Mouse (Mus musculus) frontal cortex, postnatal 10 days (tissue): Measurements from ENCODE around the gene Pfas.
"Not testable (repeated sequence)": the region's sequence is repeated elsewhere in the genome, so short reads cannot be mapped to it uniquely, and the experiment has no call there.

Experiments
- DNase-seq, 2 experiments: peaks; one replicate each; pipeline ENCODE4 v3.0.0; 2022; ENCODE audit warnings: low spot score in 2 of 2, mixed read lengths in 1 of 2

The Pfas gene

GRCm38 (mm10) chr11:69015644-69016441 is 7.6 kb upstream of the Pfas start, which contains the start of gene Ctc1:
TSS of gene Ctc1 (plus strand) at chr11:69015911.
- peak; percentile 81 to 88 for DNase-seq

DNA sequence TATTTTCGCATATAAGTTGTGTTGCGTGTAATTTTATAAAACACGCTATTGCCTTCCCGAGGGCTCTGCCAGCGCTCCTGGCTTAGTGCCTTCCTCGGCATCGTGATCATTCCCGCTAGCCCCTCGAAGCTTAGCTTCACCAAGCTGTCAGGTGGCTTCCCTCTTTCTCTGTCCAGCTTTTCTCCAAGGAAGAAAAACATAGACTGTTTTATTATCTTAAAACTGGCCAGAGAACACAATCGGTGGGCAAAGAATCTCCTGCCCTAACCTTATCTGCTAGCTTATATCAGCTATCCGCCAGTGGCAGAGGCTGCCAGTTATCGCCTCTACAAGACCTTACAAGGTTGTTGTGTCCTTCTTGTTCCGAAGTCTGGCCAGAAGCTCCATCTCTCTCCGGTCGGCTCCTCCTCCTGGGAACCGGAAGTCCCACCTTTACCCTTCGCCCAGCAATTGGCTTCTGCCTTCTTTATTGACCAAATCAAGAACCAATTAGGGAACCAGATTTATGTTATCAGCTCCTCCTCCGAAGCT is 3.9 kb upstream of the Pfas start:
- peak; percentile 77 to 80 for DNase-seq

DNA sequence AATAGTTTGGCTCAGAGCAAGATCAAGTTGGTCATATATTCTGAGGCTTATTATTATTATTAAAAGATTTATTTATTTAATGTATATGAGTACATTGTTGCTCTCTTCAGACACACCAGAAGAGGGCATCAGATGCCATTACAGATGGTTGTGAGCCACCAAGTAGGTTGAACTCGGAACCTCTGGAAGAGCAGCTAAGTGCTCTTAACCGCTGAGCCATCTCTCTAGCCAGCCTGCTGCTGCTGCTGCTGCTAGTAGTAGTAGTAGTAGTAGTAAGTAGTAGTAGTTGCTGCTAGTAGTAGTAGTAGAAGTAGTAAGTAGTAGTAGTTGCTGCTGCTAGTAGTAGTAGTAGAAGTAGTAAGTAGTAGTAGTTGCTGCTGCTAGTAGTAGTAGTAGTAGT is 3.2 kb upstream of the Pfas start:
- DNase-seq: not testable (repeated sequence)

DNA sequence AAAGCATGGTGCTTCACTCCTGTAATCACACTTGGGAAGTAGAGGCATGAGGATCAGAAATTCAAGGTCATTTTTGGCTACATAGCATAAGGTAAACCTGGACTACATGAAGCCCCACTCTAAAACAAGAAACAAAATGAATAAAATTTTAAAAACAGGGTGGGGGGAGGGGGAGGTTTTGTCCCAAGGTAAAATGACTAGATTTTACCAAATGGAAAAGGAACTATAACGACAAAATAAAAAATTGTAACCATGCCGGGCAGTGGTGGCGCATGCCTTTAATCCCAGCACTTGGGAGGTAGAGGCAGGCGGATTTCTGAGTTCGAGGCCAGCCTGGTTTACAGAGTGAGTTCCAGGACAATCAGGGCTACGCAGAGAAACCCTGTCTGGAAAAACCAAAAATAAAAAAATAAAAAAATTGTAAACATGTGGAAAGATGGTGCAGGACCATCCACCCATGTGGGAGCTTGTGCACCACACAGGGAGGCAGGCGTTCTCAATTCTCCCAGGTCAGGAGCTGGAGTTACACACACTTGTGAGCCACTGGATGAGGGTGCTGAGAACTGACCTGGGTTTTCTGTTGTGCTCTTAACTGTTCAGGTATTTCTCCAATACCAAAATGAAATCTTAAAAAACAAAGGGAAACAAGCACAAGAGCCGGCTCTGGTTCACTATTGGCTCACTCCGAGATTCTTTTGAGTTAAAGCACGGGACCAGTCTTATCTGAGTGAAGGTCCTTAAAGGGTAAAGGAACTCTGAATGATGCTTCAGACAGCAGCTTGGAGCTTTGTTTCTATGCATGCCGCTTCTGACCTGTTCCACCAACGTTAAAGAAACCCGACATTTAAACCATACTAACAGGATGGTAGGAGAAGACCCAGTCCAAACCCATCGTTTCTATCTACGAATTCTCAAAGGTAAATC is 2.4 kb upstream of the Pfas start:
- no peak for DNase-seq

- no peak for DNase-seq
Observed at GRCm38 (mm10) chr11:69009508-69009907, 1.2 kb upstream of the Pfas start.

DNA sequence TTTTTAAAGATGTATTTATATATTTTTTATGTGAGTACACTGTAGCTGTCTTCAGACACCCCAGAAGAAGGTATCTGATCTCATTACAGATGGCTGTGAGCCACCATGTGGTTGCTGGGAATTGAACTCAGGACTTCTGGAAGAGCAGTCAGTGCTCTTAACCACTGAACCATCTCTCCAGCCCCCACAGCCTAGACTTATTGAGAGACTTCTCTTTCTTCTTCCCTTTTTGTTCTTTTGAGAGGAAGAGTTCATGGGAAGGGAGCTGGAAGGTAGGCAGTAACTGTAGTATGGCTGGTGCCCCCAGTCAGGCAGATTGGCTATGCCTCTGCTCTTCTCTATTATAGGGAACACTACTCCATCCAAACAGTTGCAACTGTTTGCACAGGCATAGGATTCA is 1.7 kb downstream of the Pfas start:
- DNase-seq: not testable (repeated sequence)

DNA sequence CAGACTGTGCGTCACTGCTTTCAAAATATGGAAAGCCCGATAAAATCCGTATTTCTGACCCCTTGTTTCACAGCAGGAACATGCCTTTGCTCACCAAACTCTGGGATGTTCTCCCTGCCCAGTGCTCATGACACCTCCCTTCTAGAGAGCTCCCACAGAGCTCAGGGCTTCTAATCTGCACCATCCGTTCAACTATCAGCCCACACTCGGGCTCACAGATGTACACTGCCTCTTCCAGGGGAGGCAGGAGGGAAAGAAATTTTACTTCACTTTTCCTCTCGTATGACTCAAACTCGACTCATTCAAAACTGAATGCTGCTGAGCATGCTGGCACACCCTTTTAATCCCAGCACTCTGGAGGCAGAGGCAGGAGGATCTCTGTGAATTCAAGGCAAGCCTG is 3.1 kb downstream of the Pfas start:
- no peak for DNase-seq

DNA sequence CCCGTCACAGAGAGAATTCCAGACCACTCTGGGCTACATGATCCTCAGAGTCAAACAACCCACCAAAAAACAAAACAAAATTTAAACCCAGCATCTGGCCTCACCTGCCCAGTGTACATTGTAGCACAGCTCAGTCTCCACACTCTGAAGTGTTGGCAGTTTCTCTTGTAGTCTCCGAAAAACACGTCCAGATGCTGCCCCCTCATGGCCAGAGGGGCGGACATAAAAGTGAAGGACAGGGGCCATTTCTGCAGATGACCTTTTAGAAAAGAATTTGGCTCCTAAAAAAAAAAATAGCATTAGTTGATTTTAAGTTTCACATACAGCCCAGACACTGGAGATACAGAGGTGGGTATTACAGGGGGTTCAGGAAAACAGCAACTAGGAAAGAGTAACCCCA is 4.7 kb downstream of the Pfas start:
- DNase-seq: no peak

GRCm38 (mm10) chr11:69002782-69003181 is 5.5 kb downstream of the Pfas start:
- not testable (repeated sequence) for DNase-seq

DNA sequence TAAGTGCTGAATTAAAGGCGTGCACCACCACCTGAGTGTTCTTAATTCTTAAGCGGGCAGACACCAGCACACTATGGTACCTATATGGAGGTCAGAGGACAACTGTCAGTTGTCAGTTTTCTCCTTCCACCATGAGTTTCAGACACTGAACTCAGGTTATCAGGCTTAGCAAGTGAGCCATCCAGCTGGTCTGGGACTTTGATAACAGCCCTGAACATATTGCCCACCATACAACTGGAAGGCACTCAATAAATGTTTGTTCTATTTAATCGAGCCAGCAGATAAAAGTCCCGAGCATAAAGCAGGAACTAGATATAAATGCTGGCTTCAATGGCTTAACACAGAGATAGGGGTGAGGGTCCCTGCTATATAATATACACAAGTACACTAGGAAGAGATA is 11.2 kb downstream of the Pfas start:
- DNase-seq: no peak

- DNase-seq: no peak
Observed at GRCm38 (mm10) chr11:68994377-68994776, 13.9 kb downstream of the Pfas start.

GRCm38 (mm10) chr11:68993122-68993521 is 15.1 kb downstream of the Pfas start:
- no peak for DNase-seq

DNA sequence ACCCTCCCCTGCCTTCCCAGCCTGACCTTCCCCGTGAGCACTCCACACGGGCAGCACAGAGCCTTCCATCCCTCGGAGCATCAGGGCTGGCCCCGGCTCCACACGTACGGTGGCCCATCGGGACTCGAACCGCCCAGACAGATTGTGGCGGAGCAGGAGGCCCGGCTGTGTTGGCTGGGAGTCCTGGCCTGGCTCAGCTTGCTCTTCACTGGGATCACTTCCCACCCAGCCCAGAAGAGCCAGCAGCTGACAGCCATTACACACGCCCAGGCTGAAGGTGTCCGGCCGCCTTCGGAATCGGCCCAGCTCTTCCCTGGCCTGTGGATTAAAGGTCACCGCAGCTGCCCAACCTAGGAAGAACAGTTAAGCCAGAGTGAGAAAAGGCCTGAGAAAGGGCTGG is 19.9 kb downstream of the Pfas start:
- DNase-seq: no peak

DNA sequence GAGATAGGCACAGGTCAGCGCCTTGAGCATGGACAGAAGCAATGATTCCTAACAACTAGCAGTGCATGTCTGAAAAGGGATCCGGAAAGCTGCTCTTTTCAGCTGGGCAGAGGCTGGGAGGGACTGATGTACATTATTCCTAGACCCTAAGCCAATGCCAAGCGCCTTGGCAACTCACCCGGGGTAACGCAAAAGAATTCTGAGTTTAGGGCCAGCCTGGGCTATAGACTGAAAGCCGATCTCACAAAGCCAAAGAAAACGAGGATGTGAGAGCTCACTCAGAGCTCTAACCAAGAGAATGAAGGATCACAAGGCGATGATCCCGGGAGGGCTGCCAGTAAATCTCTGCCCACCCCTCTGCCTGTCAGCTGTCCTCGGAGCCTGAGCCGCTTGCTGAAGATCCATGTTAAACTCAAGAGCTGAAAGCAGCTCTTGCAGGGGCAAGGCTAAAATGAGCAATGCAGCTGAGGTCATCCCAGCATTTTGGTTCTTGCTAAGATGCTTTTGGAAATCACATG is 20.8 kb downstream of the Pfas start:
- DNase-seq: no peak

DNA sequence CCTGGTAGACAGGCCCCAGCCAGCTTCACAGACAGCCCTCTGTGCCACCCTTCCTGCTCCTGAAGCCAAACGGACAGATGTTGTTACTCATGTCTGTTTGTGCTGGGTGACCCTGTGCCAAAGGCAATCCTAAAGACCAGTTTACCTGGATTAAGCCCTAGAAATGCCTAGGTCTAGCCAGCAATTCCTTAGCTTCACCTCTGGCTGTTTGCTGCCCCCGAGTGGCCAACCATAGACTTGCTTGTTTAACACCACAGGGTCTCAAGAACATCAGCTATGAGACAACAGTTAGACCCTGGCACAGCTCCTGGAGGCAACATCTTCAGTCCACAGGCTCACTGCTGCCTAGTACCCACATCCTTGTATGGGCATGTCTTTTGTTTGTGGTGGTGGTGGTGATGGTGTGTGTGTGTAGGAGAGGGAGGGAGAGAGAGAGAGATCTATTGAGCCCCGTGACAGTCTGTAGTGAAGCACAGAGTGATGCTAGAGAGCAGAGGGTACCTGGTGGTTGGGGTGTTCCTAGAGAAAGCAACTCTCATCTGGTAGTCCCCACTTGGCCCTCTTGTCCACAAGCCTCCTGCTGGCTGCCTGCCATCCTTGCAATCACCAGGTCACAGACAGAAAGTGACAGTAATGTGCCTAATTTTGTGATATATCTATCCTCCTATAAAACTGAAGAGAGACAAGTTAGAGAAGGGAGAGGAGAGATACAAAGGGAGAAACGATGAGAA is 25.5 kb downstream of the Pfas start:
- DNase-seq: peak in 1 of 2 experiments; percentile 65

GRCm38 (mm10) chr11:68980919-68981318 is 27.3 kb downstream of the Pfas start:
- no peak for DNase-seq

- no peak for DNase-seq
Observed at GRCm38 (mm10) chr11:68979320-68979733, 28.9 kb downstream of the Pfas start.

DNA sequence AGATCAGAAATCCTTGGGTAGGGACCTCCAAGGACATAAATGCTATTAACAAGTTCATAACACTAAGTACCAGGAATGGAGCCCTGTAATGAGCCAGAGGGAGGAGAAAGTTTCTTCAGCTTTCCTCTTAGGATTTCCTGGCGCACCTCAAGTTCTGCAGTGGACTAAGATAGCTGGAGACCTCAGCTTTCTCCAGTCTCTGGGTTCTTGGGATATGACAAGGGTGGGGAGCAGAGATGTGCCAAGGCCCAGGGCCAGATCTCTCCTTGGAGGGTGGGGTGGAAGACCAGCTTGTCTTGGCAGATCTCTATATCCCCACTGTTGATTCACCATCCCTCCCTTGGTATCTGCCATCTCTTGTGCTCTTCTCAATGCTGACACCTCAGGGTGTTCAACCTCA is 32.7 kb downstream of the Pfas start:
- no peak for DNase-seq

GRCm38 (mm10) chr11:68975085-68975484 is 33.2 kb downstream of the Pfas start, which contains the start of gene Rangrf:
TSS of gene Rangrf (minus strand) at chr11:68975185.
- no peak for DNase-seq

GRCm38 (mm10) chr11:68974059-68974450 is 34.2 kb downstream of the Pfas start:
- no peak for DNase-seq
